Mouse (Mus musculus) embryonic facial prominence, embryonic 12.5 days (tissue): ENCODE data around the gene Tuba4a. TPM values are rescaled to one million over a fixed set of nuclear protein-coding genes. Genes with fewer than 3 reads are reported as not detected.
"Not testable (repeated sequence)": the region's sequence is repeated elsewhere in the genome, so short reads cannot be mapped to it uniquely, and the experiment has no call there.

Experiments
- ATAC-seq: fragments of 200-750 bp; cut with Nextera tagmentation; 2 replicates; pipeline ENCODE4 v1.8.0; 2017; ENCODE audit not compliant: insufficient number of reproducible peaks, insufficient read depth, low FRiP score, low TSS enrichment
- H3K27ac ChIP-seq: fragments of 300-500 bp; sonication (generic); 2 replicates; pipeline ENCODE4 v1.5.1; 2016; ENCODE audit warnings: mild to moderate bottlenecking
- H3K27me3 ChIP-seq: fragments of 300-500 bp; sonication (generic); 2 replicates; pipeline ENCODE4 v1.6.1; 2016; ENCODE audit warnings: mild to moderate bottlenecking, moderate library complexity
- H3K36me3 ChIP-seq: fragments of 300-500 bp; sonication (generic); 2 replicates; pipeline ENCODE4 v1.6.1; 2016; ENCODE audit warnings: mild to moderate bottlenecking
- H3K4me1 ChIP-seq: fragments of 300-500 bp; sonication (generic); 2 replicates; pipeline ENCODE4 v1.6.1; 2016
- H3K4me2 ChIP-seq: fragments of 300-500 bp; sonication (generic); replicated peaks from 2 replicates; pipeline ENCODE4 v1.6.1; 2016; ENCODE audit warnings: mild to moderate bottlenecking, moderate library complexity
- H3K4me3 ChIP-seq: fragments of 300-500 bp; sonication (generic); 2 replicates; pipeline ENCODE4 v1.5.1; 2016; ENCODE audit warnings: mild to moderate bottlenecking
- H3K9ac ChIP-seq: fragments of 300-500 bp; sonication (generic); 2 replicates; pipeline ENCODE4 v1.6.1; 2016; ENCODE audit warnings: mild to moderate bottlenecking, moderate library complexity
- H3K9me3 ChIP-seq: fragments of 300-500 bp; sonication (generic); 2 replicates; pipeline ENCODE4 v1.6.1; 2016; ENCODE audit warnings: mild to moderate bottlenecking, moderate library complexity
- WGBS: fragments of 180-500 bp; shearing (Covaris S2); methylation state at CpG from one replicate; pipeline ENCODE4 v1.1.7; 2016; 5-methylcytosine and 5-hydroxymethylcytosine counted together
- polyA plus RNA-seq: library from polyadenylated mRNA; unstranded; fragments of >200 nt; fragmentation: Nextera tagmentation; extraction: Ambion mirVana; gene quantifications from 2 replicates; pipeline ENCODE4 v1.2.1, GENCODE M21; 2016

Gene Tuba4a
- polyA plus RNA-seq, 1 experiment from 2014 or later, result 18.7 TPM

- no peak overlapping the region for H3K9ac ChIP-seq
- H3K9me3 ChIP-seq, result no peaks in the 10 kb centered on the region
- peaks cover 20% of the 10 kb centered on the region; the same call in 1 of the 2 replicates for H3K4me1 ChIP-seq
- H3K27ac ChIP-seq, result no peak overlapping the region
- WGBS, result 52% methylated on average over 3 of the region's 3 CpGs
- no peaks in the 10 kb centered on the region for H3K36me3 ChIP-seq
- H3K4me2 ChIP-seq, result no peak overlapping the region
- 0 out of 2 replicates have a peak, but pooled peaks cover 4% of the 10 kb centered on the region for H3K27me3 ChIP-seq
- H3K4me3 ChIP-seq, result no peak overlapping the region
- no peak for ATAC-seq
Measured at GRCm38 (mm10) chr1:75250498-75250897, 30.8 kb upstream of the Tuba4a start.

- Histone ChIP-seq H3K4me3 (no peak overlapping the region), H3K36me3 (0 out of 2 replicates have a peak, but pooled peaks cover 8% of the 10 kb centered on the region), H3K27me3 (0 out of 2 replicates have a peak, but pooled peaks cover 4% of the 10 kb centered on the region), H3K4me2 (no peak overlapping the region), H3K4me1 (peaks cover 20% of the 10 kb centered on the region; the same call in 1 of the 2 replicates), H3K9ac (no peak overlapping the region), H3K9me3 (no peaks in the 10 kb centered on the region), H3K27ac (no peak overlapping the region)
- 44% methylated on average over 9 of the region's 9 CpGs for WGBS
- no peak for ATAC-seq
Measured at GRCm38 (mm10) chr1:75248041-75248772, 28.5 kb upstream of the Tuba4a start.

DNA sequence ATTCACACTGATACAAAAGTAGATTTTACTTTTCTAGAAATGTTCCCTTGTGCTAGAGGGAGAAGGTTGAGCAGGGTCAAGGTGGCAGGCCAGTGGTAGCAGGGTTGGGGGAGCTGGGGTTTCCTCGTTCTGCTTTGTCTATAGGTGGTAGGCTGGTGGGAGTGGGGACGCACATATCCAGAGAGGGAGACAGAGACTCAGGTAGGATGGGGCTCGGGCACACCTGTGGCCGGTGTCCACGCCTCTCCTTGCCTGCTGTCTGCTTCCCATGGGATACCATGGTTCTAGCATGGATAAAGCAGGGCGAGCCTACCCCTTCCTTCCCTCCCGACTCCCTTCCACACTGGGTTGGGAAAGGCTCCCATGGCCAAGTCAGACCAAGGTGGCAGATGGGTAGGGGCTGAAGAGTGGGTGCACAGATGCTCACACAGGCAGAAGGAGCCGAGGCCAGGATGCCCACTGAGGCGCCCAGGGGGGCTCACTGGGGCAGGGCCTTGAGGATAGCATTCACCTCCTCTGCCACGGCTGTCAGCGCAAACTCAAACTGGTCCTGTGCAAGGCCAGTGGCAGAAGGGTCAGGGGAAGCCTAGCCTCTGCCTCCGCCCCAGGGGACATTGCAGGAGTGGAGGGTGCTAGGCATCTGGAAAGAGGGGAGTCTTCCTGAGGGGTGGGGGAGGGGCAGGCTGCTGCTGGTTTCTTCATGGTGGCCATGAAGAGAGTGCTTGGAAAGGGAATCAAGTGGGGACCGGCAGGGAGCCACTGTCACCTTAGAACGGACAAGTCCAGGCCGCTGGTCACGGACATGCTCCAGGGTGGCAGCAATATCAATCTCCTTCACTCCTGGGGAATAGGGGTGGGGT, 27.6 kb upstream of the Tuba4a start:
- 76% methylated on average over 16 of the region's 16 CpGs for WGBS
- no peak overlapping the region for H3K9ac ChIP-seq

GRCm38 (mm10) chr1:75244836-75245235, 25.2 kb upstream of the Tuba4a start:
- 15% methylated on average over 4 of the region's 4 CpGs for WGBS
- H3K27me3 ChIP-seq, result no peaks in the 10 kb centered on the region
- H3K36me3 ChIP-seq, result peaks cover 28% of the 10 kb centered on the region; the same call in 1 of the 2 replicates
- H3K9ac ChIP-seq, result no peak overlapping the region
- no peak for ATAC-seq
- peaks cover 9% of the 10 kb centered on the region; the same call in 1 of the 2 replicates for H3K4me1 ChIP-seq
- no peak overlapping the region for H3K4me2 ChIP-seq
- no peaks in the 10 kb centered on the region for H3K9me3 ChIP-seq
- H3K4me3 ChIP-seq, result no peak overlapping the region
- H3K27ac ChIP-seq, result no peak overlapping the region

More for the DNA sequence above, 27.6 kb upstream of the Tuba4a start:
- H3K4me1 ChIP-seq, result peaks cover 20% of the 10 kb centered on the region; the same call in 1 of the 2 replicates
- 0 out of 2 replicates have a peak, but pooled peaks cover 12% of the 10 kb centered on the region for H3K36me3 ChIP-seq
- no peak overlapping the region for H3K4me3 ChIP-seq
- no peaks in the 10 kb centered on the region for H3K9me3 ChIP-seq
- no peak for ATAC-seq
- H3K27ac ChIP-seq, result no peak overlapping the region
- H3K4me2 ChIP-seq, result no peak overlapping the region
- H3K27me3 ChIP-seq, result 0 out of 2 replicates have a peak, but pooled peaks cover 2% of the 10 kb centered on the region

GRCm38 (mm10) chr1:75244175-75244826, 24.6 kb upstream of the Tuba4a start:
- no peaks in the 10 kb centered on the region for H3K9me3 ChIP-seq
- H3K36me3 ChIP-seq, result peaks cover 31% of the 10 kb centered on the region; the same call in 1 of the 2 replicates
- H3K27ac ChIP-seq, result no peak overlapping the region
- H3K9ac ChIP-seq, result no peak overlapping the region
- H3K4me1 ChIP-seq, result peaks cover 9% of the 10 kb centered on the region; the same call in 1 of the 2 replicates
- H3K27me3 ChIP-seq, result no peaks in the 10 kb centered on the region
- WGBS, result 89% methylated on average over 12 of the region's 12 CpGs
- H3K4me2 ChIP-seq, result no peak overlapping the region
- no peak overlapping the region for H3K4me3 ChIP-seq
- no peak for ATAC-seq

GRCm38 (mm10) chr1:75243411-75243810, 23.7 kb upstream of the Tuba4a start:
- Histone ChIP-seq H3K9me3 (no peaks in the 10 kb centered on the region), H3K27me3 (no peaks in the 10 kb centered on the region), H3K9ac (no peak overlapping the region; the same call in 1 of the 2 replicates), H3K27ac (no peak overlapping the region), H3K4me2 (no peak overlapping the region), H3K4me1 (peaks cover 9% of the 10 kb centered on the region; the same call in 1 of the 2 replicates), H3K36me3 (peaks cover 31% of the 10 kb centered on the region; the same call in 1 of the 2 replicates), H3K4me3 (no peak overlapping the region)
- ATAC-seq, result no peak
- 90% methylated on average over 14 of the region's 14 CpGs for WGBS

DNA sequence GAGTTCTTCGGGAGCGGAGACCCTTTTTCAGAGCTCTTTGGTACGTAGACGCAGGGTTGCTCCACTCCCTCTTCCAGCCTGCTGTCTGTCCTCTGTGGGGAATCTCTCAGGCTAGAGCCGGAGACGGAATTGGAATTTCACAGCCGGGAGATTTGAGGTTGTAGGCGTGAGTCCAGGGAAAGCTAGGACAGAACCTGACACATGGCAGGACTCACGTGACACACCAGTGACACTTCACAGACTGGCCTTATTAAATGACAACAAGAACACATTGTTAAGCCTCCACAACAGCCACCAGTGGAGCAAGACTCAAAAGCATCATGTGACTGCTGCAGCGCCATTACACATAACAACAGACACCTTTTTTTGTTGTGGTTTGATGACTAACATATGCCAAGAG, 19.9 kb upstream of the Tuba4a start:
- Histone ChIP-seq H3K36me3 (peaks cover 31% of the 10 kb centered on the region; the same call in 1 of the 2 replicates), H3K27ac (no peak overlapping the region), H3K9ac (no peak overlapping the region), H3K9me3 (no peaks in the 10 kb centered on the region), H3K4me3 (no peak overlapping the region), H3K4me2 (no peak overlapping the region), H3K4me1 (peaks cover 10% of the 10 kb centered on the region; the same call in 1 of the 2 replicates), H3K27me3 (no peaks in the 10 kb centered on the region)
- ATAC-seq, result no peak
- WGBS, result 87% methylated on average over 10 of the region's 10 CpGs

GRCm38 (mm10) chr1:75236117-75237050, 16.7 kb upstream of the Tuba4a start, which contains the start of gene Dnajb2:
Gene Dnajb2, plus strand, starts transcription at chr1:75236406.
- WGBS, result under 1% methylated on average over 64 of the region's 64 CpGs
- peaks cover 10% of the 10 kb centered on the region; the same call in 1 of the 2 replicates for H3K4me1 ChIP-seq
- peak within 1 kb of the TSS; percentile 79 for H3K27ac ChIP-seq
- peak within 1 kb of the TSS; percentile 75 for H3K9ac ChIP-seq
- peak within 1 kb of the TSS; percentile 69 for H3K4me3 ChIP-seq
- H3K9me3 ChIP-seq, result no peaks in the 10 kb centered on the region
- peak; percentile 87 for ATAC-seq
- H3K36me3 ChIP-seq, result peaks cover 14% of the 10 kb centered on the region; the same call in 1 of the 2 replicates
- no peaks in the 10 kb centered on the region for H3K27me3 ChIP-seq
- peak within 1 kb of the TSS; percentile 90 for H3K4me2 ChIP-seq

DNA sequence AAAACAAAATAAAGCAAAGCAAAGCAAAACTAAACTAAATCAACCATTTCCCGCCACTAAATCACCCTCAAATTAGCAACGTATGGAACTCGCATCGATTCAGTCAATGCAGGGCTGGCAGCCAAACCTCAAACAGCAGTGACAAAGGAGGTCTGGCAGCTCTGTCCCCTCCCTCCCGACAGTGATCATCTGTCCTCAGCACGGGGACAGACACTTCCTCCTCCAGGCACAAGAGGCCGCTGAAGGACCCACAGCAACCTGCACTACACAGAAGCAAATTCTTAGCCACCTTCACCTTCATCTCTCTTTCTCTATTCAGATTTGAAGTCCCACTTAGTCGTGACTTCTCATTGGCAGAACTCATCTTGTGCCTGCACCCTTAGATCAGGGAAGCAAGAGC, 14.9 kb upstream of the Tuba4a start:
- H3K4me1 ChIP-seq, result peaks cover 10% of the 10 kb centered on the region; the same call in 1 of the 2 replicates
- no peak overlapping the region for H3K9ac ChIP-seq
- H3K36me3 ChIP-seq, result 0 out of 2 replicates have a peak, but pooled peaks cover 1% of the 10 kb centered on the region
- H3K27ac ChIP-seq, result no peak overlapping the region
- under 1% methylated on average over 8 of the region's 8 CpGs for WGBS
- no peaks in the 10 kb centered on the region for H3K27me3 ChIP-seq
- ATAC-seq, result no peak
- no peak overlapping the region for H3K4me3 ChIP-seq
- H3K4me2 ChIP-seq, result no peak overlapping the region
- no peaks in the 10 kb centered on the region for H3K9me3 ChIP-seq

- 60% methylated on average over 4 of the region's 4 CpGs for WGBS
- H3K4me2 ChIP-seq, H3K4me1 ChIP-seq, H3K36me3 ChIP-seq, H3K27ac ChIP-seq, H3K9ac ChIP-seq, H3K9me3 ChIP-seq, H3K4me3 ChIP-seq, ATAC-seq, H3K27me3 ChIP-seq: not testable (repeated sequence)
Measured at GRCm38 (mm10) chr1:75232489-75232888, 12.8 kb upstream of the Tuba4a start.
